Mouse (Mus musculus): ENCODE data around the gene Parp9.
A peak's percentile ranks its signal among the peaks of the same experiment; 100 is the strongest.

DNA sequence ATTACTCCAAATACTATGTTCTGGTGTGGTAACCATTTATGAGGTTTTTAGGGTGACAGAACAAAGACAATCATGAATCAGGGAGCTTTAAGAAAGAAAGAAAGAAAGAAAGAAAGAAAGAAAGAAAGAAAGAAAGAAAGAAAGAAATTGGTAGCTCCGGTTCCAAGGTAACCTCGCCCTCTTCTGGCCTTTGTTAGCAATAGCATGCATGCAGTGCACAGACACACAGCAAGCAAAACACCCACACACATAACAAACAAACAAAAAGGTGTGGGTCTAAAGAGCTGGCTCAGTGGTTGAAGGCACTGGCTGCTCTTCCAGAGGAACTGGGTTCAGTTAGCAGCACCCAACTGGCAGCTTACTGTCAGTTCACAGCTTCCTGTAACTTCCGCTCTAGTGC lies 47.6 kb upstream of the Parp9 start:
- TF ChIP-seq CTCF (IDR thresholded peaks at IDR 0.05; ENCODE audit: borderline replicate concordance, extremely low read depth, insufficient read depth, insufficient read length) (peak; percentile 48; the same call in 1 of the 2 replicates), POLR2A (IDR thresholded peaks at IDR 0.05; ENCODE audit: borderline replicate concordance, extremely low read depth, insufficient read depth, insufficient read length, poor library complexity, severe bottlenecking) (no peak)

Data from brain, embryonic 14.5 days (tissue).